Mouse (Mus musculus): ENCODE measurements around the gene Prss27. TPM values are rescaled to one million over a fixed set of nuclear protein-coding genes. Genes with fewer than 3 reads are reported as not detected.

Gene Prss27
- total and polyA plus RNA-seq, 3 experiments, result not detected

DNA sequence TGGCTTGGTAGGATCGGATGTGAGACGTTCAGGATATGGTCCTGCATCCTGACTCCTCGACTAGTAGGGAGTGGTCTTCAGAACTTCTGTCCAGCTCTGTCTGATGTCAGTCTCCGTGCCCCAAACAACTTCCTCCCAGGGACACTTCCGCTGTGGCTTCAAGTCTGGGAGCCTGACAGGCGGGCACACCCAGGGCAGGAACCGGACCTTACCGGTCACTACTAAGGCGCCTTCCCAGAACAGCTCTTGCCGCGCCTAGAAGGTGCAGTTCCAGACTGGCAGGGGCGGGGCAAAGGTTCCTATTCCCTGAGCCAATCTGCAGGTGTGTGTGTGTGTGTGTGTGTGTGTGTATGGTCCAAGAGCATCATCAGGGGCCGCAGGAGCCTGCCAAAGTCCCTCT lies 584 bp upstream of the Prss27 start:
- Histone ChIP-seq H3K27me3 (ENCODE audit: control insufficient read depth, insufficient read depth, low read length) (no peaks in the 10 kb centered on the region; the same call in 1 of the 2 replicates), H3K4me1 (ENCODE audit: control insufficient read depth, insufficient read depth, low read length) (no peaks in the 10 kb centered on the region), H3K4me3 (no peak overlapping the region), H3K27ac (no peak overlapping the region), H3K79me2 (replicated peaks; ENCODE audit: control insufficient read depth, insufficient read depth, low read length) (no peaks in the 10 kb centered on the region), H3K36me3 (ENCODE audit: control insufficient read depth, insufficient read depth, low read length) (no peaks in the 10 kb centered on the region), H3K9ac (ENCODE audit: low read depth, low read length) (no peak overlapping the region)
- 62% methylated on average over 13 of the region's 13 CpGs for WGBS
- TF ChIP-seq POLR2A (IDR thresholded peaks at IDR 0.05; ENCODE audit: insufficient read depth, low read depth, low read length) (no peak), CTCF (IDR thresholded peaks at IDR 0.05) (no peak), EP300 (IDR thresholded peaks at IDR 0.05; ENCODE audit: insufficient read depth, low read depth, low read length) (no peak)
- intact Hi-C loops (cut with DNase I), result no loop called here
- no peak for DNase-seq

DNA sequence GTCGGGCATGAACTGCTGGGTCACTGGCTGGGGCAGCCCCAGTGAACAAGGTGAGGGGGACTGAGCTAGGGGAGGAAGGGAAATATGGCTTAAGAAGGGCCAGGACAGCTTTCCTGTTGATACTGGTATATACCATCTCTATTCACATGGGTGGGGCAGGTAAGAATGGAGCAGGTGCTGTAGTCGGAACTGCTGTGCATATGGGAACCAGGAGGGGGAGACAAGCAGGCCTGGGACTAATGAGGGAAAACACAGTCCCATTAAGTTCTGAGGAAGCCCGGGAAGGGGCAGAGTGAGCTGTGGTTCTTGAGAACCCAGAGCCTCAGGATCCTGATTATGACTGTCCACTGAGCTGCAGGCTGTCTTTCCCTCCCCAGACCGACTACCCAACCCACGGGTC lies 6.5 kb downstream of the Prss27 start:
- Histone ChIP-seq H3K27me3 (ENCODE audit: control insufficient read depth, insufficient read depth, low read length) (no peaks in the 10 kb centered on the region), H3K9ac (ENCODE audit: low read depth, low read length) (no peak overlapping the region), H3K27ac (no peak overlapping the region), H3K4me3 (no peak overlapping the region), H3K36me3 (ENCODE audit: control insufficient read depth, insufficient read depth, low read length) (no peaks in the 10 kb centered on the region), H3K4me1 (ENCODE audit: control insufficient read depth, insufficient read depth, low read length) (no peaks in the 10 kb centered on the region), H3K79me2 (replicated peaks; ENCODE audit: control insufficient read depth, insufficient read depth, low read length) (no peaks in the 10 kb centered on the region)
- intact Hi-C loops (cut with DNase I), result no loop called here
- TF ChIP-seq POLR2A (IDR thresholded peaks at IDR 0.05; ENCODE audit: insufficient read depth, low read depth, low read length) (no peak), CTCF (IDR thresholded peaks at IDR 0.05) (no peak), EP300 (IDR thresholded peaks at IDR 0.05; ENCODE audit: insufficient read depth, low read depth, low read length) (no peak)
- WGBS, result 55% methylated on average over 5 of the region's 5 CpGs
- DNase-seq, result no peak

DNA sequence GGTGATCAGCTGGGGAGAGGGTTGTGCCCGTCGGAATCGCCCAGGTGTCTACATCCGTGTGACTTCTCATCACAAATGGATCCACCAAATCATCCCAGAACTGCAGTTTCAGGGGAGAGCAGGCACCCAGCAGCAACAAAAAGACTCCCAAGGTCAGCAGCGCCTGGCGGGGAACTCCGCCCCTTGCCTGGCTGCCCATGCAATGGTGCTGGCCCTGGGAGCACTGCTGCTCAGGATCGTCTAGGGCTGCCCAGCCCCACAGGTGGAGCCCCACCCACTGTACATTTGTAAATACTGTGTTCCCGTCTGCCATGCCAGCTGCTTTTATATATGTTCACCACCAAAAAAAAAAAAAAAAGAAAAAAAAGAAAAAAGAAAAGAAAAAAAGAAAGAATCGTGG lies 7.7 kb downstream of the Prss27 start:
- no peaks in the 10 kb centered on the region for H3K4me1 ChIP-seq (ENCODE audit: control insufficient read depth, insufficient read depth, low read length)
- no peak for DNase-seq
- no peak overlapping the region for H3K4me3 ChIP-seq
- no peaks in the 10 kb centered on the region for H3K27me3 ChIP-seq (ENCODE audit: control insufficient read depth, insufficient read depth, low read length)
- H3K9ac ChIP-seq (ENCODE audit: low read depth, low read length), result no peak overlapping the region
- intact Hi-C loops (cut with DNase I), result no loop called here
- no peaks in the 10 kb centered on the region for H3K36me3 ChIP-seq (ENCODE audit: control insufficient read depth, insufficient read depth, low read length)
- WGBS, result 79% methylated on average over 10 of the region's 10 CpGs
- H3K27ac ChIP-seq, result no peak overlapping the region
- no peak for TF ChIP-seq CTCF (IDR thresholded peaks at IDR 0.05)
- TF ChIP-seq POLR2A (IDR thresholded peaks at IDR 0.05; ENCODE audit: insufficient read depth, low read depth, low read length), result no peak
- no peak for TF ChIP-seq EP300 (IDR thresholded peaks at IDR 0.05; ENCODE audit: insufficient read depth, low read depth, low read length)
- H3K79me2 ChIP-seq (replicated peaks; ENCODE audit: control insufficient read depth, insufficient read depth, low read length), result no peaks in the 10 kb centered on the region

DNA sequence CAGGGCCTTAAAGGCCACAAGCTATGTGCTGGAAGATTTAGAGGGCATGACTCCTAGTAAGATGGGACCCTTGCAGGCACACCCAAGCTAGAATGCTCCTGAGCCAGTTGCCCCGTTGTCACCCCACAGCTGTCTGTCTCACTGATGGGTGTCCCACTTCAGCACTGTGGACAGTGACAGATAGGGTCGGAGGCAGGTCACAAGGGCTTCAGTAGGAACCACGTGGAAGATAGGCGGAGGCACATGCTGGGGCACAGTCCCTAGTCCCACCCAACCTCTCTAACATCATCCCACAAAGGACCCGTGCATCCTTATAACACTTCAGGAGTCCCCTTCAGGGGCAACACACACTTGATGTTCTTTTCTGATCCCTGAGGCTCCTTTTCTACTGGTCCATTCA lies 8.1 kb downstream of the Prss27 start:
- Histone ChIP-seq H3K27me3 (ENCODE audit: control insufficient read depth, insufficient read depth, low read length) (no peaks in the 10 kb centered on the region), H3K36me3 (ENCODE audit: control insufficient read depth, insufficient read depth, low read length) (no peaks in the 10 kb centered on the region), H3K4me1 (ENCODE audit: control insufficient read depth, insufficient read depth, low read length) (no peaks in the 10 kb centered on the region), H3K9ac (ENCODE audit: low read depth, low read length) (no peak overlapping the region), H3K27ac (no peak overlapping the region), H3K4me3 (no peak overlapping the region), H3K79me2 (replicated peaks; ENCODE audit: control insufficient read depth, insufficient read depth, low read length) (no peaks in the 10 kb centered on the region)
- no peak for DNase-seq
- TF ChIP-seq POLR2A (IDR thresholded peaks at IDR 0.05; ENCODE audit: insufficient read depth, low read depth, low read length), result no peak
- no peak for TF ChIP-seq CTCF (IDR thresholded peaks at IDR 0.05)
- TF ChIP-seq EP300 (IDR thresholded peaks at IDR 0.05; ENCODE audit: insufficient read depth, low read depth, low read length), result no peak
- 36% methylated on average over 5 of the region's 5 CpGs for WGBS
- intact Hi-C loops (cut with DNase I), result no loop called here

DNA sequence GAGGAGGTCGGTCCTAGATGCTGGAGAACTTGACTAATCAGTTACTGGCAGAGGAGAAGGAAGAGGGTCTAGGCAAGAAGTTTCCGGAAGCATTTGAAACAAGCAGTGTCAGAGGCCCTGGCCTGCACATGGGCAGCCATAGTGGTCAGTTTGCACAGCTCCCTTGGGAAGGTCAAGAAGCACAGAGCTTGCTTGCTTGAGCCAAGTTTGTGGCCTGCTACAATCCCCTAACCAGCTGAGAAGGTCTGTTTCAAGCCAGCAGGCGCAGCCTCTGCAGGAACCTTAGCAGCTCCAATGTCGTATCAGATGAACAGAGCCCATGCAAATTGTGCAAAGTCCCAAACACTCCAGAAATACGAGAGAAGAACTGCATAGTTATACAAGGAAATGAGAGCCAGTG lies 10.1 kb downstream of the Prss27 start:
- intact Hi-C loops (cut with DNase I), result no loop called here
- no peak overlapping the region for H3K9ac ChIP-seq (ENCODE audit: low read depth, low read length)
- no peak for TF ChIP-seq CTCF (IDR thresholded peaks at IDR 0.05)
- no peak for TF ChIP-seq POLR2A (IDR thresholded peaks at IDR 0.05; ENCODE audit: insufficient read depth, low read depth, low read length)
- H3K36me3 ChIP-seq (ENCODE audit: control insufficient read depth, insufficient read depth, low read length), result no peaks in the 10 kb centered on the region
- H3K79me2 ChIP-seq (replicated peaks; ENCODE audit: control insufficient read depth, insufficient read depth, low read length), result no peaks in the 10 kb centered on the region
- DNase-seq, result no peak
- 71% methylated on average over 5 of the region's 5 CpGs for WGBS
- no peaks in the 10 kb centered on the region for H3K27me3 ChIP-seq (ENCODE audit: control insufficient read depth, insufficient read depth, low read length)
- H3K4me1 ChIP-seq (ENCODE audit: control insufficient read depth, insufficient read depth, low read length), result no peaks in the 10 kb centered on the region
- H3K4me3 ChIP-seq, result no peak overlapping the region
- no peak overlapping the region for H3K27ac ChIP-seq

DNA sequence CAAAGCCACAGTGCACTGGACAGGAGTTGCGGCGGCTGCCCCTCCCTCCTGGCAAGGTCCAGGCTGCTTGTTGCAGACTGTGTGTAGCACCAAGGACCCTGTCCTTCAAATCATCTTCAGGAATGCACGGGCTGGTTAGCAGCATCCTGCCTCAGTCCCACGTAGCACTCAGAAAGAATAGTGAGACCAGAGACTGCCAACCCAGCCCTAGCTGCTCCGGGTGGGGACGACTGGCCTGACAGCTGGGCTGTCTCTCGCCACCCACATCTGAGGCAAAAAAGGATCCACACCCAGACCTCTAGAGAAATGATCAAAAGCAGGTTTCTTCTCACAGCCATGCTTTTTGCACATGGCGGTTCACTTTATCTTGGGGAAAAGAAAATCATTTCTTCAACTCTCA lies 11.1 kb downstream of the Prss27 start:
- TF ChIP-seq EP300 (IDR thresholded peaks at IDR 0.05; ENCODE audit: insufficient read depth, low read depth, low read length) (no peak), CTCF (IDR thresholded peaks at IDR 0.05) (no peak), POLR2A (IDR thresholded peaks at IDR 0.05; ENCODE audit: insufficient read depth, low read depth, low read length) (no peak)
- intact Hi-C loops (cut with DNase I), result no loop called here
- Histone ChIP-seq H3K4me1 (ENCODE audit: control insufficient read depth, insufficient read depth, low read length) (no peaks in the 10 kb centered on the region), H3K79me2 (replicated peaks; ENCODE audit: control insufficient read depth, insufficient read depth, low read length) (no peaks in the 10 kb centered on the region), H3K9ac (ENCODE audit: low read depth, low read length) (no peak overlapping the region), H3K27me3 (ENCODE audit: control insufficient read depth, insufficient read depth, low read length) (no peaks in the 10 kb centered on the region), H3K36me3 (ENCODE audit: control insufficient read depth, insufficient read depth, low read length) (no peaks in the 10 kb centered on the region), H3K27ac (no peak overlapping the region), H3K4me3 (no peak overlapping the region)
- WGBS, result 77% methylated on average over 8 of the region's 8 CpGs
- DNase-seq, result no peak

Data from heart, adult 2 months (tissue).